Mouse (Mus musculus) liver, adult (tissue): ENCODE measurements around the gene Gm49486.

Experiments used
- GATA4 ChIP-seq: IDR thresholded peaks from 2 replicates; pipeline ENCODE4 v1.6.1; 2014; ENCODE audit warnings: mild to moderate bottlenecking, low read length; ENCODE audit not compliant: insufficient replicate concordance

Gm49486 gene

GRCm38 (mm10) chr15:79210357-79210756, 18.8 kb upstream of the Gm49486 start:
- TF ChIP-seq GATA4 = no peak

GRCm38 (mm10) chr15:79212750-79213446, 16.3 kb upstream of the Gm49486 start:
- no peak for TF ChIP-seq GATA4

GRCm38 (mm10) chr15:79213591-79213990, 15.6 kb upstream of the Gm49486 start:
- no peak for TF ChIP-seq GATA4

GRCm38 (mm10) chr15:79216191-79216590, 13.0 kb upstream of the Gm49486 start:
- TF ChIP-seq GATA4 = no peak

- no peak for TF ChIP-seq GATA4
Observed at GRCm38 (mm10) chr15:79219572-79219971, 9.6 kb upstream of the Gm49486 start.

- no peak for TF ChIP-seq GATA4
Observed at GRCm38 (mm10) chr15:79223641-79224040, 5.5 kb upstream of the Gm49486 start.

- TF ChIP-seq GATA4 = no peak
Observed at GRCm38 (mm10) chr15:79224685-79225084, 4.5 kb upstream of the Gm49486 start.

GRCm38 (mm10) chr15:79235268-79235667, 6.1 kb downstream of the Gm49486 start:
- no peak for TF ChIP-seq GATA4

GRCm38 (mm10) chr15:79238036-79238435, 8.8 kb downstream of the Gm49486 start:
- no peak for TF ChIP-seq GATA4

GRCm38 (mm10) chr15:79242574-79243233, 13.5 kb downstream of the Gm49486 start:
- no peak for TF ChIP-seq GATA4

GRCm38 (mm10) chr15:79243234-79244042, 14.2 kb downstream of the Gm49486 start:
- TF ChIP-seq GATA4 = no peak

GRCm38 (mm10) chr15:79244071-79244893, 15.1 kb downstream of the Gm49486 start:
- no peak for TF ChIP-seq GATA4

- no peak for TF ChIP-seq GATA4
Observed at GRCm38 (mm10) chr15:79245321-79245720, 16.1 kb downstream of the Gm49486 start.

- TF ChIP-seq GATA4 = no peak
Observed at GRCm38 (mm10) chr15:79250236-79250635, 21.0 kb downstream of the Gm49486 start.

- TF ChIP-seq GATA4 = no peak
Observed at GRCm38 (mm10) chr15:79251168-79251567, 22.0 kb downstream of the Gm49486 start.
